Mouse (Mus musculus) ES-E14 (cell line): ENCODE results near the gene As3mt.

Experiments
- HCFC1 ChIP-seq: IDR thresholded peaks from 2 replicates; pipeline ENCODE4 v1.6.1; 2012; ENCODE audit warnings: low read length, inconsistent platforms, borderline replicate concordance; ENCODE audit not compliant: insufficient read depth
- MAFK ChIP-seq: IDR thresholded peaks from 2 replicates; pipeline ENCODE4 v1.6.1; 2014; ENCODE audit warnings: mild to moderate bottlenecking, low read depth, low read length, inconsistent platforms; ENCODE audit not compliant: insufficient read depth
- ZC3H11A ChIP-seq: IDR thresholded peaks from 2 replicates; pipeline ENCODE4 v1.6.1; 2012; ENCODE audit warnings: low read depth, mild to moderate bottlenecking, inconsistent platforms, low read length, borderline replicate concordance

DNA sequence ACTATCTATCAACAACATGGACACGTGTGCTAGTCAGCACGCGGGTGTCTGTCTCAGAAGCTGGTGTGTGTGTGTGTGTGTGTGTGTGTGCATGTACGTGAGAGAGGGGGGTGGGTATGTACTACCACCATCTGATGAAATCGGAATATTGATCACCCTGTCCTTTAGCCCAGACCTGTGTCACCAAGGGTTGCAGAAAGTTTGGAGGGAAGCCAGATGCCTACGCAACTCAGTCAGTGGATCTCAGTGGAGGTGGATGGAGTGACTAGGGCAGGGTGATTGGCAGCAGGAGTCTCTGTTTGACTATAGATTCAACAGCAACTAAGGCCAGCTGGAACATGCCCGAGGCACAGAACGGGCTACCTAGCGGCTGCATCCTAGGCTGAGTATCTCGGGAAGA is 39.0 kb upstream of the As3mt start:
- no peak for TF ChIP-seq ZC3H11A
- TF ChIP-seq HCFC1, result no peak
- TF ChIP-seq MAFK, result no peak
